Mouse (Mus musculus): ENCODE measurements around the gene Cldn22. TPM values are rescaled to one million over a fixed set of nuclear protein-coding genes. Genes with fewer than 3 reads are reported as not detected.
"Not testable (repeated sequence)": the region's sequence is repeated elsewhere in the genome, so short reads cannot be mapped to it uniquely, and the experiment has no call there.

Gene Cldn22
- not detected in 2 replicates for total RNA-seq (2015)
- not detected in 2 replicates for total RNA-seq (2017)

- no peak for ATAC-seq (replicated peaks; ENCODE audit: poor library complexity)
Observed at GRCm38 (mm10) chr8:47824182-47824581, at the start of gene Cldn22. Gene Cldn22, plus strand, starts transcription at chr8:47824482.

GRCm38 (mm10) chr8:47777415-47777814 is 46.9 kb upstream of the Cldn22 start:
- no peak for ATAC-seq (replicated peaks; ENCODE audit: poor library complexity)

GRCm38 (mm10) chr8:47779589-47779988 is 44.7 kb upstream of the Cldn22 start:
- no peak for ATAC-seq (replicated peaks; ENCODE audit: poor library complexity)

- no peak for ATAC-seq (replicated peaks; ENCODE audit: poor library complexity)
Observed at GRCm38 (mm10) chr8:47781881-47782280, 42.4 kb upstream of the Cldn22 start.

DNA sequence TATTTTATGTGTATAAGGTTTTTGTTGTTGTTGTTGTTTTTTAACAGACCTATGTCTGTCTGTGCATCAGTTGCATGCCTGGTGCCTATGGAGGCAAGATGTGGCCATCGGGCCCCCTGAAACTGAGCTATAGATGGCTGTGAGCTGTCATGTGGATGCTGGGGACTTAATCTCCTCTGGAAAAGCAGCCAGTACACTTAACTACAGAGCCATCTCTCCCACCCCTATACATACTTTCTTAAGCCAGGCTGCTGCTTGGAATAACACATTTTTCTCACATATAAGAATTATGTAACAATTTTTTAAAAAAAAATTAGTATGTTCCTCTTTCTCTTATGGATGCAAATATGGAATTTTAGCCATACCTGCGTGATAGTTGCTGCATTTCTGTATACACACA is 40.7 kb upstream of the Cldn22 start:
- no peak for ATAC-seq (replicated peaks; ENCODE audit: poor library complexity)

GRCm38 (mm10) chr8:47783944-47784343 is 40.3 kb upstream of the Cldn22 start:
- no peak for ATAC-seq (replicated peaks; ENCODE audit: poor library complexity)

- ATAC-seq (replicated peaks; ENCODE audit: poor library complexity): no peak
Observed at GRCm38 (mm10) chr8:47784436-47784835, 39.8 kb upstream of the Cldn22 start.

DNA sequence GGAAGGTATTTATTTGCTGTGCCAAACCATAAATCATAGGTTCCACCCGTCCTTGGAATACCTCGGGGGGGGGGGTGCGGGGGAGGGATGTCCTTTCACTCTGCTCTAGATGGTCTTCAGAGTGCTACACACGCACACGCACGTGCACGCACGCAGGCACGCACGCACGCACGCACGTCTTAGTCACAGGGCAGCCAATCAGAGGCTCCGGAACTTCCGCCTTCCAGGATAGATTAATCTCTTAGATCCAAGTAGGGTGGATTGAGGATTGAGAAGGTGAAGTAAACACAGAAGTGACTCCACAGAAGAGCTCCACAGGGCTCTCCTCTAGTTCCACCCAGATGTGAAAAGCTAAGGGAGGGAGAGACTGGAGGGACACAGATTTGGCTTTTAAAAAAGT is 38.0 kb upstream of the Cldn22 start:
- no peak for ATAC-seq (replicated peaks; ENCODE audit: poor library complexity)

DNA sequence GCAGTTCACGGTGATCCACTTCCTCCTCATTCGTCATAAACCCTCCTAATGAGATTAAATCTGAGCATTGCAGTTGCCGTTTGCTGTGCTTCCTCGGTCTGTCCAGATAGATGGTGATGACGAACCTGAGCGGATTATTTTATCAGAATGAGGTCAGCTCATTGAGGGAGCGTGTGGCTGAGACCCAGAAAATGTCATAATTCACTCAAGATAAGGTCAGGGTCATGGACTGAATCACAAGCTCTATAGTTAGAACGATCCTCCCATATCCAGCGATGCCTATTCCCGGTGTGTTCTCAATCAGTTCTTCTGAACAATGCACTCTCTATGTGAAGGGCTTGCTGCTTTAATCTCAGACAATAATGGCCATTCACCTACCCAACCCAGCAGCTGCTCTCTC is 36.6 kb upstream of the Cldn22 start:
- ATAC-seq (replicated peaks; ENCODE audit: poor library complexity): no peak

DNA sequence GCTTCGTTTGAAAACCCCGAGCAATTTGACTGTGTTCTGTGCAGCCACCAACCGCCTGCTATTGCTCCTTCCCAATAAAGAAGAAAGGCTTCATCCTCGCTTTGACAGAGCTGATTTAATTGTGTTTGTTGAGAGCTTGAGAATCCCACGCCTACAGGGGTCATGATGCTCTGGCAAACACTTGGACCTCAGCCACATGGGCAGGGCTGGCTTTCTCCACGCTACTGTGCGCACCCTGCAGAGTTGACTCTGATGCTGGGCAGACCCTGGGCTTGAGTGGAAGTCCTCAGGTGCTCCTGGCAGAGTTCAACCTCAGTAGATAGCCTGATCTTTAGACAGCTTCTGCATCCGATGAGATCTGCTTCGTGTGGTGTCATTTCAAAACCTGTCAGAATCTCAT is 32.3 kb upstream of the Cldn22 start:
- ATAC-seq (replicated peaks; ENCODE audit: poor library complexity): no peak

DNA sequence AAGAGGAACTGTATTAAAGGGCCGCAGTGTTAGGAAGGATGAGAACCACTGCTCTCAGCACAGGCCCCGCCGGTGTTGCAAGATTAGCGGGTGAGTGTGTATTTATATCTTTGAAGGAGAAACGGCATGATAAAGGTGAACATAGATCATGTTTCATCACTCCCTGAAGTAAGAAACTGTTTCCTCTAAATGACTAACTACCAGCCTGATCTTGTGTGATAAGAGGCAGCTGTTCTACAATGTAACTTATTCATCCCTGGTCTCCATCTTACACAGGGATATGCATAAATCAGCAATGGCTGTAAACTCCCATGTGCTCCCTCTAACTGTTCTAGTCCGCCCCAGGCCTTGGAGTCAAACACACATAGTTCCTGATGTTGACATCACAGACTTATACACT is 24.8 kb upstream of the Cldn22 start:
- ATAC-seq (replicated peaks; ENCODE audit: poor library complexity): peak; percentile 31; the same call in 1 of the 2 replicates

GRCm38 (mm10) chr8:47802349-47802748 is 21.9 kb upstream of the Cldn22 start:
- ATAC-seq (replicated peaks; ENCODE audit: poor library complexity): no peak

DNA sequence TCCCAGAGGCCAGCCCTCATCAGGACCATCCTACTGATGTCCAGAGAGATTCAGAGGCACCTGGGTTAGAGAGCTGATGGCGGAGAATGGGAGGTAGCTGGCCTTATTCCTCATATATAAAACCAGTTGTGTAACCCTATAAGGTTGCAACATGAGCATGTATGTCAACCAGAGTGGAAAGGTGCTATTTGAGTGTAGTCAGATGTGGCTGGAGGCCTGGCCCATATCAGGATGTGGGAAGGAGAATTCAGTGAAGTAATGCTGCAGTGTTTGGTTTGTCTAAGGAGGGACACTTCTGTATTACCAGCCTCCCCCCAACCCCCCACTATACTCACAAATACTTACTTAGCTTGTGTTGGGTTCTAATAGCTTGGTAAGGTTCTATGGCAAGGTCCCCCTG is 20.0 kb upstream of the Cldn22 start:
- ATAC-seq (replicated peaks; ENCODE audit: poor library complexity): peak; percentile 50; the same call in 1 of the 2 replicates

GRCm38 (mm10) chr8:47809970-47810665 is 14.2 kb upstream of the Cldn22 start:
- no peak for ATAC-seq (replicated peaks; ENCODE audit: poor library complexity)

DNA sequence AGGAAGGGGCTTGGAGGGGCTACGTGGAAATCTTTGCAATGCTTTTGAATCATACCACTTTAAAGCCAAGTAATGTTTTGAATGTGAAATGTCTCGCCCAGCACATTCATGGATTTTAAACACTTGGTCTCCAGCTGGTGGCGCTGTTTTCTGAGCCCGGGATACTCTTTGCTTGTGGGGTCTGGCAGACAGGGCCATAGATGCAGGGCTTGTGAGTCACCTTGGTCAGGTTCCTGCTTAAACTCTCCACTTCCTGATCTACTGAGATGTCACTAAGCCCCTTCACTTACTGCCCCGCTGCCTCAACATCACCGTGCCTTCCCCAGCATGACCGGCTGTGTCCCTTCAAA is 13.6 kb upstream of the Cldn22 start:
- no peak for ATAC-seq (replicated peaks; ENCODE audit: poor library complexity)

DNA sequence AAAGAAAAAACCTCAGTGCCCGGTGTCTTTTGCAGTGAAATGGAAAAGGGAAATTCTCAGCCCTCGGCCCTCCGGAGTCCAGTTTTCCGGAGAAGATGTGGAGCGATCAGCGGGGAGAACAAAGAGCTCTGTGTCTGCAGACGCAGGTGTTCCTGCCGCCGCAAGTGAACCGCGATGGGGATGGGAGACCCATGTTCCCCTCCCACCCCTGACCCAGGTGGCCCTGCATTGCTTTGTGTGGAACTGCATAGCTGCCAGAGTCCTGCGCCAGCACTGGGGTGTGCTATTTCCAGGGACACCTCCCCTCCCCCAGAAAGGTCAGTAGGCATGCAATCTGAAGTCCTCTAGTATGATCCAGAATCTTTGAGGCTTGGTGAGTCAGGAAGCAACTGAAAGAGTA is 13.1 kb upstream of the Cldn22 start:
- no peak for ATAC-seq (replicated peaks; ENCODE audit: poor library complexity)

GRCm38 (mm10) chr8:47819034-47819433 is 5.2 kb upstream of the Cldn22 start:
- ATAC-seq (replicated peaks; ENCODE audit: poor library complexity): no peak

- no peak for ATAC-seq (replicated peaks; ENCODE audit: poor library complexity)
Observed at GRCm38 (mm10) chr8:47820914-47821772, 3.1 kb upstream of the Cldn22 start.

DNA sequence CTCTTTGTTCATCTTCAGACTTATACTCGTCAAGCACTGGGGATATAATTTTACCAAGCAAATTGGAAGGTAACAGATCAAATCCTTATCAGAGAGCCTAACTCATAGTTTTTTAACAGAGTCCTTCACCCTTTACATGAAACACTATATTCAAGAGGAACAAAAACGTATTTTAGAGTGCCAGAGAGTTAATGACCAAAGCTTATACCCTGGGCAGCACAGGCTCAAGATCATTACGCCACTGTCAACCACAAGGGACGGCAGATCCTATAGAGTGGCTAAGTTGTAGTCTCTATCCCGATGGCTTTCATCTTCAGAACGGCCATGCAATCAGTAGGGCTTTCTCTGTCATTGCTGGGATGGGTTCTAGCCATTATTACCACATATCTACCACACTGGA is 2.4 kb upstream of the Cldn22 start, which contains the start of gene Cldn24:
Gene Cldn24 (plus strand): TSS at position 301 of the 400 bp plus-strand sequence.
- ATAC-seq (replicated peaks; ENCODE audit: poor library complexity): no peak

DNA sequence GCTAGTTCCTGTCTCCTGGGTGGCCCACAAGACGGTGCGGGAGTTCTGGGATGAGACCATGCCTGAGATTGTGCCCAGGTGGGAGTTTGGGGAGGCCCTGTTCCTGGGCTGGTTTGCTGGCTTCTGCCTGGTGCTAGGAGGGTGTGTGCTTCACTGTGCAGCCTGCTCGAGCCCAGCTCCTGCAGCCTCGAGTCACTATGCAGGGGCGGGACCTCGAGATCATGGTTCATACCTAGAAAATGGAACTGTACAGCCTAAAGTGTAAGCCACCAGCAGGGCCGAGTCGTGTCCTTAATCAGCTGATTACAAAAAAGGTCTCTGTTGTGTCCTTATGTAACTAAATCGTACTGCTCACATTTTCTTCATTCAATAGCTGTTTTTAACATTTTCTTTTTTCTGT is 1.7 kb upstream of the Cldn22 start:
- not testable (repeated sequence) for ATAC-seq (replicated peaks; ENCODE audit: poor library complexity)

DNA sequence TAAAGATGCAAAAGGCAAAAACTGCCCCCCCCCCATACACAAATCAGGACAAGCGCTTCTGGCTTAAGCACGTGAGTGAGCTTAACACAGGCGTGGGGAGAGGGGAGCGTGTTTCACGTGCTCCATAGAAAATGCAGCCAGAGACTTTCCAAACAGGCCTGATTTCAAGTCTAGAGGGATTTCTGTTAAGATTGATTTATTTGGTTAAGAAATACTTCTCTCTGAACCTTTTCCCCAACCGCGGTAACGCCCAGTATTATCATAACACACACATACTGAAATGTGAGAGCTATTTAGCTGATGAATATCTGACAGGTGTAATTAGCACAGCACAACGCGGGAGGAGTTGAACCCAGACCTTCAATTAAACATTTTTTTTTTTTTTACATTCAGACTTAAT is 505 bp upstream of the Cldn22 start:
- ATAC-seq (replicated peaks; ENCODE audit: poor library complexity): no peak

- no peak for ATAC-seq (replicated peaks; ENCODE audit: poor library complexity)
Observed at GRCm38 (mm10) chr8:47825596-47825995, 1.3 kb downstream of the Cldn22 start.
